Comparison of ENCODE assay signal across 8 mouse cellular contexts in genomic region chr5:73167976-73168768, GRCm38 (mm10).
A peak's percentile ranks its signal among the peaks of the same experiment; 100 is the strongest.
DNase-seq lines count a peak whose midpoint lies in the region; ATAC-seq lines count a peak whose summit lies in the region.

No protein-coding gene starts in this region.

- H3K4me1 ChIP-seq in neural tube, embryonic 14.5 days (ENCODE audit: control insufficient read depth, insufficient read depth, low read length) = peaks cover 31% of the 10 kb centered on the region

- no peak overlapping the region for H3K4me3 ChIP-seq in neural tube, embryonic 14.5 days (ENCODE audit: low read depth, low read length)

- peak; percentile 32; the same call in 1 of the 2 replicates for ATAC-seq in neural tube, embryonic 14.5 days (ENCODE audit: low read depth)
- ATAC-seq in megakaryocyte progenitor cell, adult 5-6 weeks (replicated peaks; ENCODE audit: poor library complexity) = no peak

- H3K9ac ChIP-seq in neural tube, embryonic 14.5 days (replicated peaks; ENCODE audit: low read depth, low read length) = 0 out of 2 replicates have a peak overlapping the region, but pooled peaks have one; percentile 11

- peak; percentile 44 to 58 for DNase-seq in left cerebral cortex, adult 18-20 months (ENCODE audit: low spot score in 2 of 2)
- no peak for DNase-seq in left cerebral cortex, adult 11 months (ENCODE audit: low spot score)
- peak; percentile 16 for DNase-seq in gastrocnemius, postnatal 10 days
- DNase-seq in kidney, adult 8-10 months = peak; percentile 54 to 59
- DNase-seq in thymus, postnatal 10 days (ENCODE audit: low spot score in 2 of 2) = no peak
- no peak for DNase-seq in ovary, postnatal 14 days (ENCODE audit: low spot score)

- peak overlapping the region; percentile 48; the same call in 1 of the 2 replicates for H3K27ac ChIP-seq in neural tube, embryonic 14.5 days (ENCODE audit: low read depth, low read length)

- 67% methylated on average over 18 of the region's 18 CpGs for WGBS in neural tube, embryonic 14.5 days

- H3K36me3 ChIP-seq in neural tube, embryonic 14.5 days (ENCODE audit: control insufficient read depth, insufficient read depth, low read length) = no peaks in the 10 kb centered on the region

- peak overlapping the region; percentile 20; the same call in 1 of the 2 replicates for H3K4me2 ChIP-seq in neural tube, embryonic 14.5 days (ENCODE audit: low read depth, low read length)

- no peaks in the 10 kb centered on the region for H3K27me3 ChIP-seq in neural tube, embryonic 14.5 days (ENCODE audit: control insufficient read depth, insufficient read depth, low read length)

- H3K9me3 ChIP-seq in neural tube, embryonic 14.5 days (ENCODE audit: control insufficient read depth, low read length) = no peaks in the 10 kb centered on the region

Comparison
In these comparisons a context has a peak if more than half of its experiments do, and no peak if none do; other contexts are left out.
1. DNase-seq: peak in left cerebral cortex, adult 18-20 months (2 of 2), gastrocnemius, postnatal 10 days (single experiment) and kidney, adult 8-10 months (2 of 2); none in left cerebral cortex, adult 11 months (single experiment), thymus, postnatal 10 days (0 of 2) and ovary, postnatal 14 days (single experiment).